Mouse (Mus musculus): Measurements from ENCODE around the gene Ust. TPM values are rescaled to one million over a fixed set of nuclear protein-coding genes. Genes with fewer than 3 reads are reported as not detected.

The Ust gene
- polyA plus RNA-seq, 1 experiment from 2014 or later = 10.5 TPM

DNA sequence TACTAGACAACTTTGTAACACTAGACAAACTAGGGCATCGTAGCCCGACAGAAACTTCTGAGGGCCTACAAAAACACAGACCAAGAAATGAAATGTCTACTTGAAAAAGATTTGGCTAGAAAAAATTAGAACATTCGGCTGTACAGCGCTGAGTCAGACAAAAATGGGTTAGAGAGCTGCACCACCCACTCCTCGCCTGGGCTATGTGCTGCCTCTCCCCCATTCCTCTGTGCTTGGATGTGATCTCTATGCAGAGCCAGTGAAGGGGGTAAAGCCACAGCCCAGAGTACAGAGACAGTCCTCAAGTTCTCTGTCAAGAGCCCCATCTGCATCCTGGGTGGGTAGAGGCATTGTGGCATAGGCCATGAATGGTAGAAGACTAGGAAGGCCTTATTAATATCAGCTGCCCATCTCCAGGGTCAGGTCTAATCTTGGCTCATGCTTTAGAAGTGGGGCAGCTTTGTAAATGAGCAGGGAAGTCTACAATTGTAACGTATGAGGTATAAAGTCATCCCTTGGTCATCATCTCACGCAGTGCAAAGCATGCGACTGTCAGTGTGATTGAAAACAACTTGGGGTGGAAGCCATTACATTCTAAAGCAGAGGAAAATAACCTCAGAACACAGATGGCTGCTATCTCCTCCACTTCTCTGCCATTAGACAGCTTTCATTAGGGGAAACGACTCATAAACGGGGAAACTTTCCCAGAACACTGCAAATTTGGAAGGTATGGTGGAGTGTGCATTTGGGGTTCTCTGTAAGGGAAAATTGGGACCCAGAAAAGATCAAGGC, 281.6 kb downstream of the Ust start:
- no peak overlapping the region for H3K4me2 ChIP-seq (ENCODE audit: low read depth, low read length)
- H3K4me1 ChIP-seq (ENCODE audit: control insufficient read depth, insufficient read depth, low read length) = no peaks in the 10 kb centered on the region
- H3K4me3 ChIP-seq (ENCODE audit: low read depth, low read length) = no peak overlapping the region
- no peak overlapping the region for H3K9ac ChIP-seq (replicated peaks; ENCODE audit: low read depth, low read length)
- H3K27ac ChIP-seq (ENCODE audit: low read depth, low read length) = no peak overlapping the region
- no peaks in the 10 kb centered on the region for H3K36me3 ChIP-seq (ENCODE audit: control insufficient read depth, insufficient read depth, low read length)
- H3K27me3 ChIP-seq (ENCODE audit: control insufficient read depth, insufficient read depth, low read length) = no peaks in the 10 kb centered on the region
- 91% methylated on average over 10 of the region's 10 CpGs for WGBS
- H3K9me3 ChIP-seq (ENCODE audit: control insufficient read depth, low read length) = no peaks in the 10 kb centered on the region
- ATAC-seq (ENCODE audit: low read depth) = no peak

DNA sequence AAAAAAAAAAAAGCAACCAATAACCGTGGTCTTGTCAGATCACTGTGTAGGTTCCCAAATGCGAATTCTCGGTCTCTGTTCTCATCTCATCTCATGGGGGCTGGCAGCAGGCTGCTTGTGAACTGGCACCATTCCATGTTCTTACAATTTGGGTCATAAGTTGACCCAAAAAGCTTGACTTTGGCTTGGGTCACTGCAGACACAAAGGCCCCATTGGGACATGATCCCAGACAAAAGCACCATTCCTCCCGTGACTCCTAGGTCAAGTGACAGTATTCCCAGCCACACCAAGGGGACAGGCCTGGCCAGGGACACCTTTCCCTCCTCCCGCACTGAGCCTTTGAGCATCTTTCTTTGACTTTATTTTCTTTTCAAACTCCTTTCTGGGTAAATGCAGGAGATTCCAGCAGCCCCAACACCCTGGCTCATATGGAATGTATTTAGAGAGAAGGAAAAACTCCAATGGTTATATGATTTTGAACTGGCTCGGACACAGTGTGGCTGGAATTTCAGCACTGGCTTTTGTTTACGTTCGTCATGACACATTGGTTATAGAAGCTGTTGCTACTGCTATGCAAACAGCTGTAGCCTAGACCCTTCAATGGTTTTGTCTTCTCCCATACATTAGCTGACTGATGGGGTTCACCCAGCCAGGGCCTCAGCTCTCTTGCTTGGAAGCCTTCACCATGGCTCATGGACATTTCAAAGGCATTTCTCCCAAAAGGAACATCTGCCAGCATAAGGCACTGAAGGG, 285.3 kb downstream of the Ust start:
- WGBS = 80% methylated on average over 8 of the region's 8 CpGs
- no peak overlapping the region for H3K4me3 ChIP-seq (ENCODE audit: low read depth, low read length)
- H3K36me3 ChIP-seq (ENCODE audit: control insufficient read depth, insufficient read depth, low read length) = no peaks in the 10 kb centered on the region
- no peak for ATAC-seq (ENCODE audit: low read depth)
- no peak overlapping the region for H3K4me2 ChIP-seq (ENCODE audit: low read depth, low read length)
- no peaks in the 10 kb centered on the region for H3K4me1 ChIP-seq (ENCODE audit: control insufficient read depth, insufficient read depth, low read length)
- no peak overlapping the region for H3K27ac ChIP-seq (ENCODE audit: low read depth, low read length)
- no peaks in the 10 kb centered on the region for H3K27me3 ChIP-seq (ENCODE audit: control insufficient read depth, insufficient read depth, low read length)
- no peak overlapping the region for H3K9ac ChIP-seq (replicated peaks; ENCODE audit: low read depth, low read length)
- no peaks in the 10 kb centered on the region for H3K9me3 ChIP-seq (ENCODE audit: control insufficient read depth, low read length)

DNA sequence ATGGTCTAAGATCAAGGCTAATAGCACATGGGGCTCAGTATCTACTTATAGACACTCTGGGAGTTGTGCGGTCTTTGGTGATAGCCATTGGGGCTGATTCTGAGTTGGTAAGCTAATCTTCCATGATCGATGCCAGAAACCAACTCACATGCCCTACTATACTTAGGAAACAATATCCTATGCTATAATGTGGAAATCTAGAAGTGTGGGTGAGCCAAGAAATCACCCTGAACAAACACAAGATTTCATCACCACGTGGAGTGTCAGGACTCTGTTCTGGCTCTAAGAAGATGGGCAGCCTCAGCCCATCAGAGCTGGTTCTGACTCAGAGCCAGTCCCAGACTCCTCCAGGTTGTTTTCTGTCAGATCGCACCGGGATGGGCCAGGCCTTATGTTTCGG, 286.1 kb downstream of the Ust start:
- H3K4me2 ChIP-seq (ENCODE audit: low read depth, low read length) = no peak overlapping the region
- H3K27me3 ChIP-seq (ENCODE audit: control insufficient read depth, insufficient read depth, low read length) = no peaks in the 10 kb centered on the region
- 94% methylated on average over 6 of the region's 6 CpGs for WGBS
- no peaks in the 10 kb centered on the region for H3K4me1 ChIP-seq (ENCODE audit: control insufficient read depth, insufficient read depth, low read length)
- H3K9ac ChIP-seq (replicated peaks; ENCODE audit: low read depth, low read length) = no peak overlapping the region
- H3K27ac ChIP-seq (ENCODE audit: low read depth, low read length) = no peak overlapping the region
- no peaks in the 10 kb centered on the region for H3K9me3 ChIP-seq (ENCODE audit: control insufficient read depth, low read length)
- no peaks in the 10 kb centered on the region for H3K36me3 ChIP-seq (ENCODE audit: control insufficient read depth, insufficient read depth, low read length)
- no peak for ATAC-seq (ENCODE audit: low read depth)
- no peak overlapping the region for H3K4me3 ChIP-seq (ENCODE audit: low read depth, low read length)

DNA sequence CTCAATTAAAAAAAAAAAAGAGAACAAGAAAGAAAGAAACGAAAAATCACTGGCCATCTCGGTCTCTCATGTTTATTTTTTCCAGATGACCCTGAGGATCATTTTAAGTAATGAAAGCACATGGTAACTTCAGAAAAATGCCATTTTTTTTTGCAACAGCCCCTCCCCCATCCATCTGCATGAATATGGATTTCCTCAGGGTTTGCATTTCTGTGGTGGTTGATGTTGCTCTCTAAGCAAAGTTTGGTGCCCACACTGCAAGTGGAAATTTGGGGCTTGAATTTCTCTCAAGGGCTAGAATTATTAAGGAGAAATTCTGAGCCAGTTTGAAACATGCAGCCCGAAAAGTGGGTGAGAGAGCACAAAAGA, 290.3 kb downstream of the Ust start:
- no peak overlapping the region for H3K9ac ChIP-seq (replicated peaks; ENCODE audit: low read depth, low read length)
- H3K9me3 ChIP-seq (ENCODE audit: control insufficient read depth, low read length) = no peaks in the 10 kb centered on the region
- H3K27me3 ChIP-seq (ENCODE audit: control insufficient read depth, insufficient read depth, low read length) = no peaks in the 10 kb centered on the region
- H3K36me3 ChIP-seq (ENCODE audit: control insufficient read depth, insufficient read depth, low read length) = no peaks in the 10 kb centered on the region
- no peak for ATAC-seq (ENCODE audit: low read depth)
- WGBS = 91% methylated on average over 3 of the region's 3 CpGs
- H3K4me3 ChIP-seq (ENCODE audit: low read depth, low read length) = no peak overlapping the region
- no peak overlapping the region for H3K27ac ChIP-seq (ENCODE audit: low read depth, low read length)
- H3K4me1 ChIP-seq (ENCODE audit: control insufficient read depth, insufficient read depth, low read length) = no peaks in the 10 kb centered on the region
- H3K4me2 ChIP-seq (ENCODE audit: low read depth, low read length) = no peak overlapping the region

DNA sequence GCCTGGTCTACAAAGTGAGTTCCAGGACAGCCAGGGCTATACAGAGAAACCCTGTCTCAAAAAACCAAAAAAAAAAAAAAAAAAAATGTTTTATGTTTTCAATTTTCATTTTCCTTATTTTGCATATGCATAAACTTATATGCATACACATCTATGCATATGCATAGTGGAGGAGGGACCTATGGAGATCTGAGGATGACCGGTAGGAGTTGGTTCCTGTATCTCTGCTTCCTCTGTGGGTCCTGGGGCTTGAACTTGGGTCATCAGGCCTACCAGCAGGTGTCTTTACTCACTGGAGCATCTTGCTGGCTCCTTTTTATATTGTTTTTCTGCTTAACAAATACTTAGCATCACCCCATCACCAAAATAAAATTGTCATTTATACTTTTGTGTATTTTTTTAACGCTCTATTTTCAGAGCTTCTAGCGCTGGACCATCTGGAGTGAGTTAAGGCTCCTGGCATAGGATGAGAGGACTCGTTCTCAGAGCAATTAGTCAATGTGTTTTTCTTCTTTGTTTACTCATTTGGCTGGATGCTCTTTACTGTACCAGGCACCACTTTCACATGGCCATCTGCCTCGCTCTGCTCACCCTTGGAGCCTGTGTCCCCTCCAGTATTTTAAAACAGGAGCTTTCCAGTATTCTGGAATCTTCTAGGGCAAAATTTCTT, 290.8 kb downstream of the Ust start:
- Histone ChIP-seq H3K27ac (ENCODE audit: low read depth, low read length) (no peak overlapping the region), H3K9ac (replicated peaks; ENCODE audit: low read depth, low read length) (no peak overlapping the region), H3K4me3 (ENCODE audit: low read depth, low read length) (no peak overlapping the region), H3K9me3 (ENCODE audit: control insufficient read depth, low read length) (no peaks in the 10 kb centered on the region), H3K27me3 (ENCODE audit: control insufficient read depth, insufficient read depth, low read length) (no peaks in the 10 kb centered on the region), H3K36me3 (ENCODE audit: control insufficient read depth, insufficient read depth, low read length) (no peaks in the 10 kb centered on the region), H3K4me1 (ENCODE audit: control insufficient read depth, insufficient read depth, low read length) (no peaks in the 10 kb centered on the region), H3K4me2 (ENCODE audit: low read depth, low read length) (no peak overlapping the region)
- WGBS = 63% methylated on average over 5 of the region's 5 CpGs
- no peak for ATAC-seq (ENCODE audit: low read depth)

DNA sequence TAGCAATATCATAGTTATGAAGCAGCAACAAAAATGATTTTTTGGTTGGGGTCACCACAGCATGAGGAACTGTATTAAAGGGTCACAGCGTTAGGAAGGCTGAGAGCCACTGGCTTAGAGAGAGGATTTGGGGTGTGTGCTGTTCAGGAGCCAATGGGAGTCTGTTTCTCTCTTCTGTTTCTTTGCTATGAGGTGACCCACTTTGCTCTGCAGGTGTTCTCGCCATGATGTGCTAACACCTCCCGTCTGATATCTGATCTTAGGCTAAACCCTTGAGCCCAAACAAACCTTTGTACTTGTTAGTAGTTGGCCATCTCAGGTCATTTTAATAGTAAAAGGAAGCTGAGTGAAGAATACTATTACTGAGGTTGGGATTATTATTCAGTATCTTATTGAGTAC, 292.0 kb downstream of the Ust start:
- H3K9ac ChIP-seq (replicated peaks; ENCODE audit: low read depth, low read length) = no peak overlapping the region
- no peaks in the 10 kb centered on the region for H3K27me3 ChIP-seq (ENCODE audit: control insufficient read depth, insufficient read depth, low read length)
- WGBS = 74% methylated on average over 3 of the region's 3 CpGs
- H3K36me3 ChIP-seq (ENCODE audit: control insufficient read depth, insufficient read depth, low read length) = no peaks in the 10 kb centered on the region
- H3K27ac ChIP-seq (ENCODE audit: low read depth, low read length) = no peak overlapping the region
- no peaks in the 10 kb centered on the region for H3K4me1 ChIP-seq (ENCODE audit: control insufficient read depth, insufficient read depth, low read length)
- no peak for ATAC-seq (ENCODE audit: low read depth)
- no peak overlapping the region for H3K4me2 ChIP-seq (ENCODE audit: low read depth, low read length)
- H3K4me3 ChIP-seq (ENCODE audit: low read depth, low read length) = no peak overlapping the region
- H3K9me3 ChIP-seq (ENCODE audit: control insufficient read depth, low read length) = no peaks in the 10 kb centered on the region

DNA sequence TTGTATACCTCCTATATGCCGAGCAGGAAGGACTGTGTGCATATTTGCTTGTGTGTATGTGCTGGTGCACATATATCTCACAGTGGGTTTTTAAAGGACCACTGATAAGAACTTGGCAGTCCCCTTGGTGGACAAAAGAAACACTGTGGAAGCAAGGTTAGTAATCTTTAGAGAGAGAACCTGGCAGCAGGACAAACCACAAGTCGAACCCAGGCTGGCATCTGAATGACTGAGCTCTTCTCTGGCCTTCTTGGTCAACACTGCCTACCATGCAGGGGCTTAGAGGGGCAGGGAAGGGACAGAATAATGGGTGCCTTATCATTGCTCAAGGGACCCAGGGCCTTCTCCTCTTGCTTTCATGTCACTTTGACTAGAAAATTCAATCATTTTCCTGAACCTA, 294.0 kb downstream of the Ust start:
- WGBS = 93% methylated on average over 2 of the region's 2 CpGs
- no peaks in the 10 kb centered on the region for H3K4me1 ChIP-seq (ENCODE audit: control insufficient read depth, insufficient read depth, low read length)
- no peaks in the 10 kb centered on the region for H3K9me3 ChIP-seq (ENCODE audit: control insufficient read depth, low read length)
- ATAC-seq (ENCODE audit: low read depth) = no peak
- H3K36me3 ChIP-seq (ENCODE audit: control insufficient read depth, insufficient read depth, low read length) = no peaks in the 10 kb centered on the region
- no peak overlapping the region for H3K4me3 ChIP-seq (ENCODE audit: low read depth, low read length)
- H3K27ac ChIP-seq (ENCODE audit: low read depth, low read length) = no peak overlapping the region
- no peaks in the 10 kb centered on the region for H3K27me3 ChIP-seq (ENCODE audit: control insufficient read depth, insufficient read depth, low read length)
- no peak overlapping the region for H3K4me2 ChIP-seq (ENCODE audit: low read depth, low read length)
- no peak overlapping the region for H3K9ac ChIP-seq (replicated peaks; ENCODE audit: low read depth, low read length)

DNA sequence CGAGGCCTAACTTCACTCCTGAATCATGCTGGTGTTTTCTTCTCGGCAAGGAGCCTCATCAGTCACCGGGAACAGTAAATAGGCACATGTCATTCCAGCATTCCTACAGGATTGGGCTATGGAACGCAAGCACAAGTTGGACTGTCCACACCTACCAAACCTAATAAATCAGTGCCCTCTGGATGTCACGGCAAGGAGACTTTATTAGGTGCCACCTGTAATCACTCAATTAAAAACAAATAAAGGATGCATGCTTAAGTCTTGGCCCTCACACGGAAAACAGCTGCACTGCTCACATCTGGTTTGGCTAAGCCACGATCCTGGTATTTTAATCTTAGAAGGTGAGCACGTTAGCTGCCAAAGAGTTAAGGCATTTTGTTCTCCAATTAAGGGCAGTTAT, 294.6 kb downstream of the Ust start:
- Histone ChIP-seq H3K36me3 (ENCODE audit: control insufficient read depth, insufficient read depth, low read length) (no peaks in the 10 kb centered on the region), H3K27ac (ENCODE audit: low read depth, low read length) (no peak overlapping the region), H3K4me3 (ENCODE audit: low read depth, low read length) (no peak overlapping the region), H3K9me3 (ENCODE audit: control insufficient read depth, low read length) (no peaks in the 10 kb centered on the region), H3K27me3 (ENCODE audit: control insufficient read depth, insufficient read depth, low read length) (no peaks in the 10 kb centered on the region), H3K4me1 (ENCODE audit: control insufficient read depth, insufficient read depth, low read length) (no peaks in the 10 kb centered on the region), H3K9ac (replicated peaks; ENCODE audit: low read depth, low read length) (no peak overlapping the region), H3K4me2 (ENCODE audit: low read depth, low read length) (no peak overlapping the region)
- 84% methylated on average over 8 of the region's 8 CpGs for WGBS
- ATAC-seq (ENCODE audit: low read depth) = no peak

DNA sequence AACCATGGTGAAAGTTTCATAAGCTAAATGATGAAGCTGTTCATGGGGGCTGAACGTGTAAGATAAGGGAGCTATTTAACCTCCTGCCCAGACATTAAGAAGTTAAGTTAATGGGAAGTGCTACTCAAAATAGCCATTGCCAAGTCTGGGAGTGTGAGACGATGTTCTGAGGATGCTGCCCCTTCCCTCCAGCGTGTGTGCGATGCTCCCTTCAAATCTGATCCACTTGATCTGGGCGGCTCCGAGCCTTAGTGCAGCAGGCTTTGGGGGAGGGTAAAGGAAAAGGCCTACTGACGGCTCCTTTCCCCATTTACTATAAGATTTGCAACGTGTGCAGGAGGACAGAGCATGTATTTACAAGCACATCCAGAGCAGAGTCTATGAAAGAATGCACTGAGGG, 301.7 kb downstream of the Ust start:
- Histone ChIP-seq H3K9me3 (ENCODE audit: control insufficient read depth, low read length) (no peaks in the 10 kb centered on the region), H3K4me1 (ENCODE audit: control insufficient read depth, insufficient read depth, low read length) (peaks cover 8% of the 10 kb centered on the region; the same call in 1 of the 2 replicates)
- 41% methylated on average over 8 of the region's 8 CpGs for WGBS

More for the DNA sequence above, 301.7 kb downstream of the Ust start:
- Histone ChIP-seq H3K9ac (replicated peaks; ENCODE audit: low read depth, low read length) (no peak overlapping the region), H3K4me2 (ENCODE audit: low read depth, low read length) (no peak overlapping the region), H3K27me3 (ENCODE audit: control insufficient read depth, insufficient read depth, low read length) (no peaks in the 10 kb centered on the region), H3K27ac (ENCODE audit: low read depth, low read length) (no peak overlapping the region), H3K4me3 (ENCODE audit: low read depth, low read length) (no peak overlapping the region), H3K36me3 (ENCODE audit: control insufficient read depth, insufficient read depth, low read length) (no peaks in the 10 kb centered on the region)
- no peak for ATAC-seq (ENCODE audit: low read depth)

Measured in neural tube, embryonic 14.5 days (tissue).